Mouse (Mus musculus) hematopoietic stem cell, adult 5-6 weeks (primary cell): ENCODE results near the gene Micu1. TPM values are rescaled to one million over a fixed set of nuclear protein-coding genes. Genes with fewer than 3 reads are reported as not detected.

Experiments used
- ATAC-seq, 2 experiments: fragments of 125-278 bp in 1 of 2; replicated peaks in 1 of 2; 2 replicates each; pipeline ENCODE4 v1.8.0; 2016 to 2017; ENCODE audit warnings: inconsistent platforms in 2 of 2, mild to moderate bottlenecking in 2 of 2, moderate number of reproducible peaks in 2 of 2, low read depth in 1 of 2, moderate TSS enrichment in 1 of 2; ENCODE audit not compliant: low FRiP score in 2 of 2, poor library complexity in 2 of 2, severe bottlenecking in 2 of 2, insufficient read depth in 1 of 2, low TSS enrichment in 1 of 2
- total RNA-seq: library from RNA; stranded (forward); fragments of 172-1452, 232-1000 nt; gene quantifications from 2 replicates; pipeline ENCODE4 v1.2.3, GENCODE M21; 2017

The Micu1 gene
- total RNA-seq, 1 experiment from 2014 or later: 26.7 TPM

- no peak for ATAC-seq
These were observed 115.3 kb downstream of the Micu1 start for GRCm38 (mm10) chr10:59817528-59817927.

DNA sequence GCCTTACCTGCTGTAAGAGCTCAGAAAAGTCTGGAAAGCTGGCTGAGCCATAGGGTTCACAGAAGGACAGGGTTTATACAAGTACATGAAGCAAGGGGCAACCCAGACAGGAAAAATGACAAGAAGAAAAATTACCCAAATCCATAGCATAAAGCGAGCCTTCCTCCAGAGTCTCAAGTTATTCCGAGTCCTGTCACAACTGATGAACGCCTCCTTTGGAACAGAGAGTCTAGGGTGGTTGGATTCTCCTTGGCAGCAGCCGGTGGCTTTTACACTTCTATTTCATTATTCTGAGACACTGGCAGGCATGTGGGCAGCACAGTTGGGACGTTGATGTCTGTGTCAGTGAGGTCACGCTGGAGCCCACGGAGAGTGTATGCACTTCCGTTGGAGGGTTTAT is 115.7 kb downstream of the Micu1 start:
- no peak for ATAC-seq

DNA sequence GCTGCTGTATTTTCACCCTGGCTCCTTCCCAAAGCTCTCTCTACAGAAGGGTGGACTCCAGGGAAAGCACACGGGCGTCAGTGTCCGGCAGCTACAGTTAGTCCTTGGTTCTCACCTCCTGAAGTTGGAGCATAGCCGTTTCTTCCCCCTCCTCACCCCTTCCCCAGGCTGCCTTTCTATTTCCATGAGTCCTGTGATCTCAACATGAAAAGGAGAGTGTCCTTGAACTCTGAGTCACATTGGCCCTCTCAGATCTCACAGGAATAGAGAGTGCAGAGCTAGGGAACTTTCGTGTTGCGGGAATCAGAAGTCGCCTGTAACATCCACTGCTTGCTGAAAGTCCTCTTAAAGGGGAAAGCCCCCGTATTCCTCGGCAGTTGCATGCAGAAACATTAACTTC is 116.9 kb downstream of the Micu1 start:
- no peak for ATAC-seq

- no peak for ATAC-seq
These were observed 118.6 kb downstream of the Micu1 start for GRCm38 (mm10) chr10:59820886-59821285.

DNA sequence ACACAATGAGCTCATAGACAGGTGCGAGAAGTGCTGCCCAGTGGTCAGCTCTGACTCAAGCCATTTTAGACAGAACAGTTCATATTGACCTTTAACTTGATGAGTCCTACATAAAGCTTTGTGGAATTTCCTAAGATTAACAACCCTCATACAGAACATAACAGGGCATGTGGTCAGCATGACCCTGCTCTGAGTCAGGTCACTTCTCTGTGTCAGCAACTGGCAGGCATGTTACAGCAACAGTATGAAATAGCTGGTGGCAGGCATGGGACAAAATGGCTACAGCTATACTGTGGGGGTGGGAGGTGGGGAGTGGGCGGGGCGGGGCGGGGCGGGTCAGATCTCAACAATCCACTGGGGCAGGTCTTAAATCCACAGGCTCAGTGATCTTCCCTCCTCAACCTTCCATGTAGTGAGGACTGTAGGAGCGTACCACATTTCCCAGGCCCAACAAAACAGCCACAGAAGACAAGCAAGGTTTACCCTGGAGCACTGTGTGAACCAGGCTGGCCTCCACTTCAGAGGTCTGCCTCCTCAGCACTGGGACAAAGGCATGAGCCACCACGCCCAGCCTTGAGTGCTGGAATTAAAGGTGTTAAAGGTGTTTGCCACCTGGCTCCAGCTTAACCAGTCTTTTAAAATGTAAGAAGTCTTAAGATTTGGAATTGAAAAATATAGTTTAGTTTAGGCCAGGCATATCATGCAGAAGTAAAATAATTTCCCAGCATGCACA is 119.2 kb downstream of the Micu1 start:
- no peak for ATAC-seq

DNA sequence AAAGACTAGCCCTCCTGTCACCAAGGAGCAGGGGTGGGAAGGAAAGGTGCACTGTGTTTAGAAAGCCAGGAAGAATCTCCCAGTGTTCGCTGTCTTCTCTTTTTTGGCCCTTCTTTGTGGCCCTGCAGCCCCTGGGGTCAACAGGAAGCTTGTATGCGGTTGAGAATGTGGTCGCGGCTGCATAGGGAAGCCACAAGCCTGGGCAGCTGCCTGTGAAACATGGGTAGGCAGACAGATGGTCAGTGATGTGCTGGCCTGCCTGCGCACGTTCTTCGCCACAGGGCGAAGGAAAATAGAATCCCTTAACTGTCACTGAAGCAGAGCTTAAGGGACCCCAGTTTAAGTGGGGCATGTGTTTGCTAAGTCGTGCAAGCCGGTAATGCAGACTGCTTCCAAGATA is 120.6 kb downstream of the Micu1 start:
- ATAC-seq: peak in 1 of 2 experiments; percentile 64; a peak in 2 of 4 replicates

- ATAC-seq: no peak
These were observed 123.0 kb downstream of the Micu1 start for GRCm38 (mm10) chr10:59825137-59825812.

GRCm38 (mm10) chr10:59829886-59830285 is 127.6 kb downstream of the Micu1 start:
- ATAC-seq: no peak

DNA sequence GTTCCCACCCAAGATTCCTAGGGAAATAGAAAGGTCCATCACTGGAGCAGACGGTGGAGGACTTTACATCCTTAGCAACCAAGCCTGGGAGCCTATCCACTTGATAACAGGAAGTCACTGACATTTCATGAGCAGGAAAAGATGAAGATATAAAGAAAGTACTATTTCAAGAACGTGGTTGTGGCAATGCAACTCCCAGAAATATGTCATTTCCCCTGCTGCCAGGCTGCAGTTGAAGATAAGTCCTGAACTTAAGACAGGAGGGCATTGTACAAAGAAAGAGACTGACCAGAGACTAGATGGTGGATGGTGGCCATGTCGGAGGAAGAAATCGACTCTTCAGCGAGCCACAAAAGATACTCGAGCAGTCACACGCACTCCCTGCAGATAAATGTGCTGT is 129.7 kb downstream of the Micu1 start:
- ATAC-seq: 0 out of 4 replicates have a peak, but pooled peaks of 1 of the 2 experiments have one; percentile 22

DNA sequence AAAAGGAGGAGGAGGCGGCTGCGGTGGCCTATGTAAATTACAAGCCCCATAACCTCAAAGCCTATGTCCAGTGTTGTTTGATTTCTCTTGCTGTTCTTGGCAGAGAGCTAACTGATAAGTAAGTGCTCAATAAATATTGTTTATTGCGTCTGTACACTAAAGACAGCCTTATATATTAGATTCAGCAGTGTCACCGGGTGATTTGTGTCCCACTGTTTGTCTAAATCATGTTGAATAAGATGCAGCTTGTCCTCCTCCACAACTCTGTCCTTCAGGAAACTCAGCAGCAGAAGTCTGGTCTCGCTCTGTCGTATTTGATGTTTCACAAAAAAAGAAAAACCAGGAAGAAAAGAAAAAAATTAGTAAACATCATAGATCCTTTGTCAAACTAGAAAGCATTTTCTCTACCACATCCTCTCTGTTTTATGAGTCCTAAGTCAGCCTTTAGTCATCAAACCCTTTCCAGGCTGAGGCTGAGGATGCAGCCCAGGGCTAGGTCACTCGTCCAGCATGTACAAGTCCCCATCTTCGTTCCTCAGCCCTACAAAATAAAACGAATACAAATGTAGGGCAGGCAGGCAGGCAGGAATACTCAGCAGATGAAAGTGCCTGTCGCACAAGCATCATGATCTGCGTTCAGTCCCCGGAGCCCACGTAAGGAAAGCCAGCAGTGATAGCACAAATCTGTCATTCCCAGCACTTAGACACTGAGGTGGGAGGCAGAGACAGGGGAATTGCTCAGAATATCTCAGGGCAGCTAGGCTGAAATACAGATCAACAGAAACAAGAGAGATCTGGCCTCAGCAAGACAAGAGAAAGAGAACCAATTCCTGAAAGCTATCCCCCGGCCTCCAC is 133.3 kb downstream of the Micu1 start:
- no peak for ATAC-seq

- ATAC-seq: no peak
These were observed 135.2 kb downstream of the Micu1 start for GRCm38 (mm10) chr10:59837490-59837889.

GRCm38 (mm10) chr10:59841434-59841833 is 139.2 kb downstream of the Micu1 start:
- no peak for ATAC-seq

DNA sequence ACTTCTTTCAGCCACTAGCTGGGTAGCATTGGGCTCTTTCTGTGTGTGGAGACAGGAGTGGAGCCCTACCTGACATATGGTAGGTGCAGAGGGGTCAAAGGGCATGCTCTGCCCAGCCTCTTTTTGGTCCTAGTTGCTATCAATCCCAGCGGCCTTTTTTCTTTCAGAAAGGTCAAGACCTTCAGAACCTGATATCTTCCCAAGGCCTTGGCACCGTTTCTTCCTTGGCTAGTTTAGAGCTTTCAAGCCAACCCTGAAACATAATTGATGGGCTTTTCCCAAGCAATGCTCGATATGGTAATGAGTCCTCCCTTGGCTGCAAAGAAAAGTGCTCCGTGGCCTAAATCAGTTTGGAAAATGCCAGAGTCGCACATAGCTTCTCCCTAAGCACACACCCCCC is 140.8 kb downstream of the Micu1 start:
- ATAC-seq: no peak

- ATAC-seq: no peak
These were observed 142.4 kb downstream of the Micu1 start for GRCm38 (mm10) chr10:59844686-59845085.

DNA sequence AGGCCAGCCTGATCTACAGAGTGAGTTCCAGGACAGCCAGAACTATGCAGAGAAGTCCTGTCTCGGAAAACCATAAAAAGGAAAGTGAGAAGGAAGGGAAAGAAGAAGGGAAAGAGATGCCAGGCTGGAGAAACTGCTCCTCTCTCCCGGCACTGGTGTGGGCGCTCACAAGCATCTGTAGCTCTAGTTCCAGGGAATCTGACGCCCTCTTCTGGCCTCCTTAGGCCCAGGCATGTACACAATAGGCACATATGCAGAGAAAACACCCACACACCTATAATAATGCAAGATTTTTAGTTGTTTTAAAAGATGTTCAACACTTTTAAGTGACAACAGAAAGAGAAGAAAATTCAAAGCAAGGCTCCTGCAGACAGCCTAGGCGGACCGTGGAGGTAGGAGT is 144.1 kb downstream of the Micu1 start:
- no peak for ATAC-seq

DNA sequence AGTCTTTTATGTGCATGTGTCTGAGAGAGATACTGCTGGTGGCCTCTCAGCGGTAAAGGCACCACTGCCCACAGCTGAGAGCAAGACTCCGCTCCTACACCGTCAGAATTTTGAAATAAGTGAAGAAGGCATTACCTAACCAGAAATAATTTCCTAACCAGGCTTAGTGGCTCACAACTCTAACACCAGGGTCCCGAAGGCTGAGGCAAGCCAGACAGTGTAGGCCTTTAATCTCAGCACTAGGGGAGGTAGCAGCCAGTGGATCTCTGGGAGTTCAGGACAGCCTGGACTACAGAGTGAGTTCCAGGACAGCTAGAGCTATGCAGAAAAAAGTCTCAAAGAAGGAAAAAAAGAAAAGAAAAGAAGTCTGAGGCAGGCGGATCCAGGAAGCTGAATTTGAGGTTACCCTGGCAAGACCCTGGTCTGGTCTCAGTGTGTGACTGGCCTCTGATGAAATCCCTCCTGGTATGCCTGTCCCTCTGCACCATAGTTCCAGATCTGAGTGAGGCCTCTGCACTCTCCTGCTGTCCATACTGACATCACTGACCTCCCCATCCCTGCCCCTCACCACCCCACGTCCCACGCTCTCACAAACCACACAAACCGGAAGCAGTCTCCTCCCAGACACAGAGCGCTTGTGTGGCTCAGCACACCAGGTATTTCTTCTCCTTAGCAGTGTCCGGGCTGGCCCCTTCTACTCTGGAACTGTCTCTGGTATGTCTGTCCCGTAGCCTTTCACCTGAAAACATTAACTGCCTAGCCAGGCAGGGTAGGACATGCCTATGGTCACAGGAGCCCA is 146.0 kb downstream of the Micu1 start:
- no peak; a peak in 1 of 4 replicates for ATAC-seq

- no peak for ATAC-seq
These were observed 146.7 kb downstream of the Micu1 start for GRCm38 (mm10) chr10:59848953-59849352.
